Mouse (Mus musculus): ENCODE data around the gene Lkaaear1. TPM values are rescaled to one million over a fixed set of nuclear protein-coding genes. Genes with fewer than 3 reads are reported as not detected.

Lkaaear1 gene
- total RNA-seq (2021) (not detected), polyA plus RNA-seq (2012; rRNA removed) (0.27 TPM in 1 of 2 replicates, not detected in the other)
- long read RNA-seq: 0 reads

DNA sequence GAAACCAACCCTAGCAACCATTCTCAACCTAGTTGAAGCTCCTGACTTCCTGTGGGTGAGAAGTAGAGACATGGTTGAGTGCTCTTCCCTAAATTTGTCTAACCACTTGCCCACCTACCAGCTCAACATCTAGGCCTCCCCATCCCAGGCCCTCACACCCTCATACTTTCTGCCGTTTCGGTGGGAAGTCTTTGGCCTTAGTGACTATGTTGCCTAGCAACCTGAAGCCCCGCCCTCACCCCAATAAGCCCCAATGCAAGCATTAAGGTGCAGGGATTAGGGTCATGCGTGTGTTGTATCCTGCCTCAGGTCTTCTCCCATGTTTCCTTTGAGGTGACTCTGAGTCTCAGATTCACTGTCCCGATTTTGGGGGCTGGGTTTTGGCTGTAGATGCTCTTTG lies at the start of gene Lkaaear1:
TSS of gene Lkaaear1 (minus strand) at position 202 of the 400 bp plus-strand sequence.
- intact Hi-C loops (cut with DNase I): no loop called here
- H3K9ac ChIP-seq (ENCODE audit: low read depth, low read length): no peak within 1 kb of the TSS
- WGBS: 61% methylated on average over 5 of the region's 5 CpGs
- H3K36me3 ChIP-seq (ENCODE audit: control insufficient read depth, insufficient read depth, low read length): no peaks in the 10 kb centered on the region
- H3K27me3 ChIP-seq (ENCODE audit: control insufficient read depth, insufficient read depth, low read length): no peaks in the 10 kb centered on the region
- H3K27ac ChIP-seq: no peak within 1 kb of the TSS
- peaks cover 1% of the 10 kb centered on the region; the same call in 1 of the 2 replicates for H3K4me1 ChIP-seq (ENCODE audit: control insufficient read depth, insufficient read depth, low read length)
- DNase-seq: no peak
- no peak within 1 kb of the TSS for H3K4me3 ChIP-seq
- no peak for TF ChIP-seq CTCF (IDR thresholded peaks at IDR 0.05)
- TF ChIP-seq EP300 (IDR thresholded peaks at IDR 0.05; ENCODE audit: insufficient read depth, low read depth, low read length): no peak
- TF ChIP-seq POLR2A (IDR thresholded peaks at IDR 0.05; ENCODE audit: insufficient read depth, low read depth, low read length): no peak
- no peaks in the 10 kb centered on the region for H3K79me2 ChIP-seq (replicated peaks; ENCODE audit: control insufficient read depth, insufficient read depth, low read length)

- H3K27ac ChIP-seq: no peak overlapping the region
- 48% methylated on average over 3 of the region's 3 CpGs for WGBS
- no peak overlapping the region for H3K9ac ChIP-seq (ENCODE audit: low read depth, low read length)
- intact Hi-C loops (cut with DNase I): no loop called here
- H3K79me2 ChIP-seq (replicated peaks; ENCODE audit: control insufficient read depth, insufficient read depth, low read length): no peaks in the 10 kb centered on the region
- TF ChIP-seq POLR2A (IDR thresholded peaks at IDR 0.05; ENCODE audit: insufficient read depth, low read depth, low read length): no peak
- no peak for TF ChIP-seq EP300 (IDR thresholded peaks at IDR 0.05; ENCODE audit: insufficient read depth, low read depth, low read length)
- TF ChIP-seq CTCF (IDR thresholded peaks at IDR 0.05): no peak
- no peak for DNase-seq
- no peaks in the 10 kb centered on the region for H3K27me3 ChIP-seq (ENCODE audit: control insufficient read depth, insufficient read depth, low read length)
- no peak overlapping the region for H3K4me3 ChIP-seq
- H3K36me3 ChIP-seq (ENCODE audit: control insufficient read depth, insufficient read depth, low read length): no peaks in the 10 kb centered on the region
- no peaks in the 10 kb centered on the region for H3K4me1 ChIP-seq (ENCODE audit: control insufficient read depth, insufficient read depth, low read length)
These were observed 31.8 kb upstream of the Lkaaear1 start for GRCm38 (mm10) chr2:181730051-181730450.

DNA sequence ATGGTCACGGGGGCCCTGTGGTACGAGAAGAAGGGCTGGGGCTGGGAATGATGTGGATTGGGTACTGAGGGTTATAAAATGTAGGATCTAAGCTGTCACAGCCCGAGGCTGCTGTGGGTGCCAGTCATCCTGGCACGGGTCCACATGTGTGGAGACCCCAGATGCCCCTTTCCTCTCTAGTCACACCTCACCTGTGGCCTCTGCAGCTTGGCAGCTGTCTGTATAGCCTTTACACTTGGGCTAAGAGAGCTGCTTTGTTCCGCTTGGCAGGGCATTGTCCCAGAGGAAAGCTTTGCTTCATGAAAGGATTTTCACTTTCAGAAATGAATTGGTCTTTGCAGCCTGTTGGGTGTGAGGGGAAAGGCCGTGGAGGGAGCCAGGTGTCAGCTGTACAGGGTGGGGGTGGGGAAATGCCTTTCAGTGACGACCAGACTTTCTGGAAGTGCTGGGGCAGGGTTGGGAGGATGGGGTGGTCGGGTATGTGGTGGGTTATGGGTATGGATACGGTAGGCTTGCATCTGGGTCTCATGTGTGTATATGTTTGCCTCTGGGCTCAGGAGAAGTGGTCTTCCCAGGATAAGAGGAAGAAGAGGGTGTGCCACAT lies 29.5 kb upstream of the Lkaaear1 start:
- intact Hi-C loops (cut with DNase I): no loop called here
- 52% methylated on average over 9 of the region's 9 CpGs for WGBS
- DNase-seq: no peak
- TF ChIP-seq POLR2A (IDR thresholded peaks at IDR 0.05; ENCODE audit: insufficient read depth, low read depth, low read length) (no peak), EP300 (IDR thresholded peaks at IDR 0.05; ENCODE audit: insufficient read depth, low read depth, low read length) (no peak), CTCF (IDR thresholded peaks at IDR 0.05) (no peak)
- Histone ChIP-seq H3K4me3 (no peak overlapping the region), H3K4me1 (ENCODE audit: control insufficient read depth, insufficient read depth, low read length) (no peaks in the 10 kb centered on the region), H3K36me3 (ENCODE audit: control insufficient read depth, insufficient read depth, low read length) (no peaks in the 10 kb centered on the region), H3K27ac (no peak overlapping the region), H3K9ac (ENCODE audit: low read depth, low read length) (no peak overlapping the region), H3K27me3 (ENCODE audit: control insufficient read depth, insufficient read depth, low read length) (no peaks in the 10 kb centered on the region), H3K79me2 (replicated peaks; ENCODE audit: control insufficient read depth, insufficient read depth, low read length) (no peaks in the 10 kb centered on the region)

DNA sequence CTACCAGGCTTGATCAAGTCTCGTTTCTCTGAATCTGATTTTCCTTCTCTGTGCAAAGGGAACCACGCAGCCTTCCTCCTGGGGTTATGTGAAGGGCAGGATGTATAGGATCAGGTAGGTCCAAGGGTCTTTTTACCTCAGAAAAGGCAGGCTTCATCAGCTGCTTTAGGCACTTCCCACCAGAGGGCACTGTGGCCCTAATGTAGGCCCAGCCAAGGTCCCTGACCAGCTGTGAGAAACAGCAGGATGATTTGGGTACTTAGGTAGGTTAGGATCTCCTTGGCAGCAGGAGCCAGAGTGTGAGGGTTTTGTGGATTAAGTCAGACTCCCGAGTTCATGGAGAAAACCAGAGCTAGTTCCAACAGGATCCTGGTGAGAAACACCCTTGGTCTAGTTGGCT lies 24.0 kb upstream of the Lkaaear1 start:
- H3K27ac ChIP-seq: no peak overlapping the region
- no peaks in the 10 kb centered on the region for H3K79me2 ChIP-seq (replicated peaks; ENCODE audit: control insufficient read depth, insufficient read depth, low read length)
- no peaks in the 10 kb centered on the region for H3K36me3 ChIP-seq (ENCODE audit: control insufficient read depth, insufficient read depth, low read length)
- H3K4me3 ChIP-seq: no peak overlapping the region
- TF ChIP-seq POLR2A (IDR thresholded peaks at IDR 0.05; ENCODE audit: insufficient read depth, low read depth, low read length): no peak
- peak; percentile 63 for TF ChIP-seq CTCF (IDR thresholded peaks at IDR 0.05)
- H3K9ac ChIP-seq (ENCODE audit: low read depth, low read length): no peak overlapping the region
- H3K27me3 ChIP-seq (ENCODE audit: control insufficient read depth, insufficient read depth, low read length): no peaks in the 10 kb centered on the region
- no peaks in the 10 kb centered on the region for H3K4me1 ChIP-seq (ENCODE audit: control insufficient read depth, insufficient read depth, low read length)
- no peak for DNase-seq
- WGBS: 18% methylated on average over 3 of the region's 3 CpGs
- intact Hi-C loops (cut with DNase I): loop anchor here (2.0 kb wide), 1 partner anchor 145 kb away; no protein-coding TSS in a partner anchor

- Histone ChIP-seq H3K36me3 (ENCODE audit: control insufficient read depth, insufficient read depth, low read length) (no peaks in the 10 kb centered on the region), H3K79me2 (replicated peaks; ENCODE audit: control insufficient read depth, insufficient read depth, low read length) (no peaks in the 10 kb centered on the region), H3K27ac (no peak overlapping the region), H3K27me3 (ENCODE audit: control insufficient read depth, insufficient read depth, low read length) (no peaks in the 10 kb centered on the region), H3K9ac (ENCODE audit: low read depth, low read length) (no peak overlapping the region), H3K4me1 (ENCODE audit: control insufficient read depth, insufficient read depth, low read length) (no peaks in the 10 kb centered on the region), H3K4me3 (no peak overlapping the region)
- TF ChIP-seq CTCF (IDR thresholded peaks at IDR 0.05): no peak
- no peak for TF ChIP-seq EP300 (IDR thresholded peaks at IDR 0.05; ENCODE audit: insufficient read depth, low read depth, low read length)
- TF ChIP-seq POLR2A (IDR thresholded peaks at IDR 0.05; ENCODE audit: insufficient read depth, low read depth, low read length): no peak
- DNase-seq: no peak
- intact Hi-C loops (cut with DNase I): no loop called here
These were observed 23.0 kb upstream of the Lkaaear1 start for GRCm38 (mm10) chr2:181721200-181721599.

DNA sequence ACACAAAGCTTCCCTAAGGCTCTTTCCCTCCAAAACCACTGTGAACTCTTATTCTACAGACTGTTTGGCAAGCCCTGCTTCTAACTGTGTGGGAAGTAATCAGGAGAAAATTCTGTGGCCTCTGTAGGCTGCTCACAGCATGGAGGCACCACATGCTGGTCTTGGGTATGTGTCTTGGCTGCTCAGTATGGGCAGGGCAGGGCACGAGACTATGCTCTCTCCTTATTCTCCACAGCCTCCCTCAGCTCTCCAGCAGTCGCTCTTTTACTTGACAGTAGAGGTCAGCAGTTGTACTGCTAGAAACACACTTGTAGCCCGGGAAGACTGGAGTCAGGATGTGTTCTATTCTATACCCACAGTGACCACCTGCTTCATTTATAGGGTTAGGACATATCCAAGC lies 21.8 kb upstream of the Lkaaear1 start:
- no peak overlapping the region for H3K4me3 ChIP-seq
- H3K9ac ChIP-seq (ENCODE audit: low read depth, low read length): no peak overlapping the region
- H3K4me1 ChIP-seq (ENCODE audit: control insufficient read depth, insufficient read depth, low read length): no peaks in the 10 kb centered on the region
- 30% methylated on average over 3 of the region's 3 CpGs for WGBS
- no peak for TF ChIP-seq EP300 (IDR thresholded peaks at IDR 0.05; ENCODE audit: insufficient read depth, low read depth, low read length)
- TF ChIP-seq POLR2A (IDR thresholded peaks at IDR 0.05; ENCODE audit: insufficient read depth, low read depth, low read length): no peak
- no peak for TF ChIP-seq CTCF (IDR thresholded peaks at IDR 0.05)
- no peak for DNase-seq
- no peak overlapping the region for H3K27ac ChIP-seq
- intact Hi-C loops (cut with DNase I): no loop called here
- H3K36me3 ChIP-seq (ENCODE audit: control insufficient read depth, insufficient read depth, low read length): no peaks in the 10 kb centered on the region
- no peaks in the 10 kb centered on the region for H3K27me3 ChIP-seq (ENCODE audit: control insufficient read depth, insufficient read depth, low read length)
- no peaks in the 10 kb centered on the region for H3K79me2 ChIP-seq (replicated peaks; ENCODE audit: control insufficient read depth, insufficient read depth, low read length)

Measured in heart, adult 2 months (tissue).